Mouse (Mus musculus): ENCODE data around the gene Nudt9.

The Nudt9 gene

GRCm38 (mm10) chr5:104085366-104085765, 39.3 kb downstream of the Nudt9 start:
- DNase-seq = no peak

- DNase-seq = no peak
These were observed 43.6 kb downstream of the Nudt9 start for GRCm38 (mm10) chr5:104089751-104090150.

GRCm38 (mm10) chr5:104095416-104096077, 49.4 kb downstream of the Nudt9 start:
- no peak for DNase-seq

- DNase-seq = no peak
These were observed 50.2 kb downstream of the Nudt9 start for GRCm38 (mm10) chr5:104096078-104096938.

- DNase-seq = no peak
These were observed 55.8 kb downstream of the Nudt9 start for GRCm38 (mm10) chr5:104101678-104102531.

GRCm38 (mm10) chr5:104103171-104103570, 57.1 kb downstream of the Nudt9 start:
- no peak for DNase-seq

GRCm38 (mm10) chr5:104104111-104104510, 58.0 kb downstream of the Nudt9 start:
- no peak for DNase-seq

- DNase-seq = no peak
These were observed 62.2 kb downstream of the Nudt9 start for GRCm38 (mm10) chr5:104108127-104108875.

GRCm38 (mm10) chr5:104108879-104109369, 62.8 kb downstream of the Nudt9 start:
- no peak for DNase-seq

GRCm38 (mm10) chr5:104109516-104109915, 63.4 kb downstream of the Nudt9 start:
- no peak for DNase-seq

GRCm38 (mm10) chr5:104110171-104110920, 64.2 kb downstream of the Nudt9 start:
- DNase-seq = no peak

- DNase-seq = no peak
These were observed 65.9 kb downstream of the Nudt9 start for GRCm38 (mm10) chr5:104112016-104112415.

GRCm38 (mm10) chr5:104112511-104112910, 66.4 kb downstream of the Nudt9 start:
- DNase-seq = no peak

- no peak for DNase-seq
These were observed 67.5 kb downstream of the Nudt9 start, which contains the start of gene Sparcl1 for GRCm38 (mm10) chr5:104113491-104114172. Gene Sparcl1, minus strand, starts transcription at chr5:104113733.
